Mouse (Mus musculus) CD4-positive, CD25-positive, alpha-beta regulatory T cell, adult 2 months (primary cell): ENCODE measurements around the gene Fgfrl1.
A peak's percentile ranks its signal among the peaks of the same experiment; 100 is the strongest.

Experiments used
- DNase-seq: peaks from one replicate; pipeline ENCODE4 v3.0.0-alpha.2; 2012; ENCODE audit warnings: low read depth, low spot score

Gene Fgfrl1

DNA sequence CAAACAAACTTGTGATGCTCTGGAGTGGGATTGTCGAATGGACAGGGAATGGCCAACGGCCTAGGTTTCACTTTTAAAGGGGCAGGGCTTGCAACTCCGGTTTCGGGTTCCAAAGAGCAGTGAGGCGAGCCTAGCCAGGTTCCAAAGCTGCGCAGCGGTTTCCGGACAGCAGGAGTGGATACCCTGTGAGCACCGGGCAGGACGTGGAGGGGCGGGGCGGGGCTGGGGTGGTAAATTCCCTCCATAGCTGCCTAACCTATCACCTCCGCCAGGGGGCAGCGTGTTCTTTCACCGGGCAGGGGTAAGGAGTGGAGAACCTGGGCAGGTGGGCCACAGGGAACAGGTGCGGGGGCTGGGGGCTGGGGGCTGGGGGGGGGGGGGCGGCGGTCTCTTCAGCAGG is at the start of gene Fgfrl1:
Gene Fgfrl1, plus strand, starts transcription at position 112 of the 400 bp plus-strand sequence.
- peak; percentile 87 for DNase-seq

DNA sequence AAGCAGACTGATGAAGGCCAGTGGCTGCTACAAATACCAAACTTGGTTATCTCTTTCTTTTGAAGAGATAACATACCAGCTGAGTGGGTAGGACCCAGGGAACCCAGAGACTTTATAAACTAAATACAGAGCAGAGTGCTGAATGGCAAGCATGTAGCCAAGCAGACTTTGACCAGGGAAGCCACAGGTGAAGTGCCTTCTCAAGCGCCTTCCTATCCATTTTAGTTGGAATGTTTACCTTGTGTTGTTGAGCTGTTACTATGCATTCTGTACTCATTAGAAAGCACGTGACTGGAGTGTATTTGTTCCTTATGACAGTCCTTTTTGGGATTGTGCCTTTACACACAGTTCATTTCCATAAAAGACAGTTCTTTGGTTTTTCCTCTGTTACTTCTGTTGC is 48.5 kb upstream of the Fgfrl1 start:
- DNase-seq = no peak

DNA sequence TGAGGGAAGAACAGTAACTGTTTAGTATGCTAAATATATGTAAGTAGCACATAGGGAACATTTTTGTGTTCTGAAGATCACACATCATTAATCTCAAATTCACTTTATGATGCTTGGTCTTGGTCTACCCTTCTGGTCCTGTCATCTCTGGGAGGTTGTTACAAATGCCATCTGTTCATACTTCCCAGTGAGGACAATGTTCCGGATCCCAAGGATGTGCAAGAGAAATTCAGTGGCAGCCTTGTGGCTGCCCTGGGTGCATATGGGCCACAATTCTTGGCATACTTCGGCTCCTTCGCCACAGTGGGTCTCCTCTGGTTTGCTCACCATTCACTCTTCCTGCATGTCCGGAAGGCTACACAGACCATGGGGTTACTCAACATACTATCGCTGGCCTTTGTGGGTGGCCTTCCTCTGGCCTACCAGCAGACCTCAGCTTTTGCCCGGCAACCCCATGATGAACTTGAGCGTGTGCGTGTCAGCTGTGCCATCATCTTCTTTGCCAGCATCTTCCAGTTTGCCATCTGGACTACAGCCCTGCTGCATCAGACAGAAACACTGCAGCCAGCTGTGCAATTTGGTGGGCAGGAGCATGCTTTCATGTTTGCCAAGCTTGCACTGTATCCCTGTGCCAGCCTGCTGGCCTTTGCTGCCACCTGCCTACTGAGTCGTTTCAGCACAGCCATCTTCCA is 46.4 kb upstream of the Fgfrl1 start:
- DNase-seq = no peak

DNA sequence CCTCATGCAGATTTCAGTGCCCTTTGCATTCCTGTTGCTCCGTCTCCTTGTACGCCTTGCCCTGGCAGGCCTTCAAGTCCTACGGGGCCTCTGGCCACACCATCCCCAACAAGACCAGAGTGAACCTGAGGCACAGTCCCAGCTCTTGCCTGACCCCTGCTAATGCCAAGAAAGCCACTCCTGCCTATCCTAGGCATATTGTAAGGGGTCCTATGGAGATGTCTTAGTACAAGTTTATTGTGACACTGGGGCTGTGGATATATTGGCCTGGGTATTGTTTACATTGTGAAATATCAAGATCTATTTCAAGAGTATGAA is 45.9 kb upstream of the Fgfrl1 start:
- DNase-seq = no peak

DNA sequence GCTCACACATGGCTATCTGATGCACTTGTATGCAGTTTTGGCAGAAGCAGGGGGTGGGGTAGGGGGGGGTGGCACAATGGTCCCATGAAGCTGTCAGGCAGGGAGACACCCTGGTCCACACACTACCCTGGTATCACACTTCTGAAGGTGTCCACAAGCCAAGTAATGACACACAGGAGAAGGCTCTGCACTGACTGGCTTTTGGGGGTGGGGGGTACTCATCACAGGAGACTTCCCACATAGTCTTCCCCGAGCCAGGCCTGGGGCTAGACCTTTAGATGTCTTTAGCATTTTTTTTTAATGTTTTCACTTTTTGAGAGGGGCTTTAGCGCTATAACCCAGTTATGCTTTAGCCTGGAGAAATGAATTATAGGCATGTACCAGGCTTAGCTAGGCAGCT is 44.9 kb upstream of the Fgfrl1 start:
- DNase-seq = no peak

DNA sequence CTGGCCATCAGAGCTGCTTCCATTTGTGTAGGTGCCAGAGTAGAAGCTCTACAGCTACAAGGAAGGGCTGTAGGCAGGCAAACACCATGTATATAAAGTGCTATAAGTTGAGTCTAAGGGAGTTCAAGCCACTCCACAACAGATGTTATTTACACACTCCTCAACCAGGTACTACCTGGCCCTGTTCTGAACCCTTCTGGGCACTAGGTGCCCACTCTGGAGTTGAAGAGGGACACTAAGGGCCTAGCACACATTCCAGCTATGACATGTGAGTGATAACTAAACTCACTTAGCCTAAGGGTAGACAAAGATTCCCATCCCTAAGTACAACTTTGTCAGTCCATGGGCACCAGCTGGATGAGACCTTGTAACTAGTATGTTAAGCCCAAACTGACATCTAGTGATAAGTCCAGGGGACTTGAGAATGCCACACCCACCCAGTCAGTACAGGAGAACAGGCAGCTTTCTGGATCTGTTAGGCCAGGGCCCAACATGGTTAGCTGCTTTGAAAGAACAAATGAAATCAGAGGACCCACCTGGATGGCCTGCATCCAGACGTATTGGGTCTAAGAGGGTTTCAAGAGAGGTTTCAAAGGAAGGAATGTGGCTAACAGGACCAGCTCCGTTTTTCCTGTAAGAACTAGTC is 44.2 kb upstream of the Fgfrl1 start:
- no peak for DNase-seq

DNA sequence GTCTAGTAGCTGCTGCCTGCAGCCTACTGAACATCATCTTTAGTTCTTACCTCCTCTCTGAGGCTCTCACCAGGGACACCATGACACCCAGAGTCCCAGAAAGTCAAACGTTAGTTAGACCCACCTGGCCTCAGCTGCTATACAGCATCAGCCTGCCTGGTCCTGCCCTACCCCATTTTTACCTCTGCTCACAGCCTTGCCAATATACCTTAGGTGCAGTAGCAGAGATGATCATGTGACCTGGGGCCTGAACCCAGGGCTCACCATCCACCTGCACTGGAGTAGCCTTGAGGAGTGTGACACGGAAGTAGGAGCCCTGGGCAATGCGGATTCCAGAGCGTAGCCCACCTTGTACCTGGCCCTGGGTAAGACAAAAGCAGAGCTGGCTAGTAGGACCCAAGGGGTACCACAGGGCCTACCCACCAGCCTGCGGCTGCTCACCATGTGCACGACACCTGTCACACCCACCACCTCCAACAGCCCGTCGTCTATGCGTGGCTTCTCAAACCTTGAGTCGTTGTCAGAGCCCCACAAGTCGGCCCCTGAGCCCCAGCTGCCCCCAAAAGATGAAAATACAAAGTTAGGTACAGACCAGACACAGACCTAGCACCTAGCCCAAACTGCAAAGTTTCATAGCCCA is 43.1 kb upstream of the Fgfrl1 start:
- DNase-seq = no peak

DNA sequence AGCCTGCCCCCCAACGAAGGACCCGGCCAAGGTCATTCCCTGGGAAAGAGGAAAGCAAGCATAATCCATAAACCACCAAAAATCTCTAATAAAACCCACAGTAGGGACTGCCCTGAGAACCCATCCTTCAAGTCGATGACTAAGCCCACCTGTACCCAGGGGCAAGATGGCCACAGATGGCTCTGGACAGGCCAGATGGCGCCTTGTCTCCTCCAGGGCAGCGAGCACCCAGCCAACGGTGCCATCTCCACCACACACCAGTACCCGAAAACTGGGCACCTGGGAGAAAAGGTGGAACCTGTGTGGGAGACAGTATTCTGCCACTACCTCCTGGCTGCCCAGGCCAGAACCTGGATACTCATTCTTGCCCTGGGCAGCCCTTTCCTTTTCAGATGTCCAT is 41.8 kb upstream of the Fgfrl1 start:
- no peak for DNase-seq

DNA sequence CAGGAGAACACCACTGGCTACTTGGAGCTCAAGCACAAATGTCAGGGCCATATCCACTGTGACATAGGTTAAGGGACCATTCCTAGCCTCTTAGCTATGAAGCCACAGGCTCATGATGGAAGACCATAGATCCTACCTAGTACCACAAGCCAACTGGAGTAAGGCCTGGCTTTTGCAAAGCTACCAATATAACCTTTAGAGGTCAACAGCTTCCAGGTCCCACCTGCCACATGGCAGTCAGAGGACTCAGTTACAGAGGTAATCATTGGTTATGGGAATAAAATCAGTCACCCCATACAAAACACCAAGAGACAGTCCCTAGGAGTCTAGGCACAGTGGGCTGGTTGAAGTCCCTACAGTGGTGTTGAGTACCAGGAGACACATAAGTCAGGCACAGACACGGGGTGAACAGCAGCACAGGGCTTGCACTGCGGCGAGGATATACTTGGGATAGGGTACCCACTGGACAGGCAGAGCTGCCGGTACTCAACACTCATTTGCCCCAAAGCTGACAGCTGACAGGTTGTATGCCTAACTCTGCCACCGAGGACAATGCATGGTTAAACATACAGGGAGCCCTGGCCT is 41.0 kb upstream of the Fgfrl1 start:
- no peak for DNase-seq

DNA sequence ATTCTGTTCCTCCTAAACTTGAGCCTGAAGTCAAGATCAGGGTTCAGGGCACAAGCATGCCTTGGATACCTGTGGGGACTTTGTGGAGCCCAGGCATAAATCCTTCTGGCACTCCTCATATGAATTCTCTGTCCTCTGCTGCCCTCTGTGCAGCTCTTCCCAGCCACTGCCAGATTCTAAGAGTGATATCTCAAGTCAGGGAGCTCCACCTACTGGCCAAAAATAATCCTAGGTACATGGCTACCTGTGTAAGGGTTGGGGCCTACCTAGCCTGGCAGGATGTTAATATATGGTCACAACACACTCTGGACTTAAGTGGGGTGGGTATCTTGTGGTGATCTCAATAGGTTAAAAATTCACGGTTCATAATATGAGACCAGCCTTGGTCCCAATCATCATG is 40.4 kb upstream of the Fgfrl1 start:
- peak; percentile 84 for DNase-seq

DNA sequence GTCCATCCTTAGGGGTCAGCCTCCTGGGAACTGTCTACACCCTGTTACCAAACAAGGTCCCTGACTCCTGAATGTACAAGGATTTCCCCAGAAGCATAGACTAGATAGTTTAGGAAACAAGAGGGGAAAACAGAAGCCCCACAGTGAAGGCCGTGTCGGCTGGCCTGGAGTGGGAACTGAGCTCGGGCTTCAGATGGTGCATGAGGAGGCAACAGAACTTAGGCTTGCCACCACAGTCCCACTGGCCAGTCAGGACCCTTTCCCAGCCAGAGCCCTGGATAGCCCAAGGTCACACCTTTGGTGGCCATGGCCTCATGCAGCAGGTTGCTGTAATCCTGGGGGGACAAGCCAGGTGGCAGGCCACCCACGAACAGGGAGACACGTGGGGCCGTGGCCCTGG is 38.8 kb upstream of the Fgfrl1 start:
- no peak for DNase-seq

DNA sequence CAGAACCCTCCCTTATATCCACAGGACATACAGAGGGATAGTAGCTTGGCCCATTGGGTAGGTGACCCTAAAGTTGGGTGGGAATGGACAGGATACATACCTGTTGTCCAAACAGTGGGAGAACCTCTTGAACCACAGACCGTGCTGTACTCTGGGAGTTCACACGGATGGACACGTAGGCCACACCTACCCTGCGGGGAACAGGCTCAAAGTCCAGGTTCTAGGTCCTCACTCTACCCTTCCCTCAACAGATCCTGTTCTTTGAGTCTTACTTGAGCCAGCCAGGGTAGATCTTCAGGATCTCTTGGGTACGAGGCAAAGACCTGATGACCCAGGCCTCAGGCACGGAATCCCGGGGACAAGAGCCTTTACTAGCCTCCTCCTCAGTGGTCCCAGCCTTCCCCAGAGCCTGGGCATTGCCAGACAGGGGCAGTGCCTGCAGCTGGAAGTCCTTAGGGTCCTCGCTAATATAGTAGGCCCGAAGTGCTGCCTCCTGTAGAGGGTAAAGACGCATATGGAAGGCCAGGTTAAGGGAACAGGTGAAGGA is 37.7 kb upstream of the Fgfrl1 start:
- no peak for DNase-seq

DNA sequence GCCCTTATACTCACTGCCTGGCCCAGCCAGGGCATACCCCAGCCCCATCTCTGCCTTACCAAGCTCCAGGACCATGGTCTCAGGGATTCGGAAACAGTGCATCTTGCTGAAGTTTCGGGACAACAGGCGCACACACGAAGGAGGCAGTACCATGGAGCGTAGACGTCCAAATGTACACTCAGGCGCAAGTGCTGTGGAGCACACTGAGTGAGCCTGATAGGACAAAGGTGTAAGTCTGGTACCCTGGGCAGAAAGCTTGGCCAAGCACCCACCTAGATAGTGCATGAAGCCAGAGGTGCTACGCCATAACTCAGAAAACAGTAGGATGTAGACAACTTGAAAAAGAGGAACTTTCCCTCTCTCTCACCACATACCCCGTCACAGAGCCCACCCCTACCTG is 36.8 kb upstream of the Fgfrl1 start:
- DNase-seq = no peak

DNA sequence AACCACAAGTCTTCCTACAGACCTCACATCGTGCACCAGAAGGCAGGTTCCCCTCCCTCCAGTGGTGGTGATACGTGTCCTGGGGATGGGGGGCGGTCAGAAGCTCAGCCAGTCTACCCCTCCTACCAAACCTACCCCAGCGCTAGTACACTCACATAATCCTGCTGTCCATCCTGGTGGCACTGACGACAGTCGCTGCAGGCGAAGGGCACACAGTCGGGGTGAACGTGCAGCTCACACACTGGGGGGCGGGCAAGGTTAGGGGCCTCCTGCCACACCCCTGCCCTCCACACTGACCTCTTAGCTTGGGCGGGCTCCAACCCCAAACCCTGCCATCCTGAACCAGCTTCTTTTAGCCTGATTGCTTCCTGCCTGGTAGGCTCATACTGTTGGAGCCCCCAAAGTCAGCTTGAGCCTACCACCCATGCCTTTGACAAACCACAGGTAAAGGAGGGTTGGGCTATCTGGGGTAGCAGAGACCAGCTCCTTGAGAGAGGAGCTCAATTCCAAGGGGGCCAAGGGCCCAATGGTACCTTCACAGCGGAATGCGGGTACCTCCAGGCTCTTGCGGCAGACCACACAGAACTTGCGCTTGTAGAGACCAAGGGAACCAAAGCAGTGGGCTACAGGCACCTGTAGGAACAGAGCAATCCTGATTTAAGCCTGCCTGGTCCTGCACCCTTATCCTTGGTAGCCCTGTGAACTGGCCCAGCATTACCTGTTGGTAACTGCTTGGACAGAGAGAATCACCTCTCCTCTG is 36.1 kb upstream of the Fgfrl1 start:
- DNase-seq = no peak

DNA sequence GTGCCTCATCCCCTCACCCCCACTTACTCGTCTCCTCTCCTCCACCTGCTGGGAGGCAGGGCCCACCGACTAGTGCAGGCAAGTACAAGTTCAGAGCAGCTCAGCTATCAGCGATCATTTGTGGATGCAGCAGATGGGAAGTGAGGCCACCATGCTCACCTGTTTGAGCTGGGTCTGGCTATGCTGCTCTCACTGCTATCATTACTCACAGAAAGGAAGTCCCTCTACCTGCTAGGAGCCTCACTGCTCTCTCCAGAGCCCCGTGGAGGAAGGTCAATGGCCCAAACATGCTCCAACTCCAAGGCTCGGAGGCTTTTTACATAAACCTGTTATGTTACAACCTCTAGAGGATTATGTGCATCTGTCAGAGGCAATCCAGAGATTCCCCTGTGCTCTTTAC is 34.8 kb upstream of the Fgfrl1 start:
- no peak for DNase-seq

DNA sequence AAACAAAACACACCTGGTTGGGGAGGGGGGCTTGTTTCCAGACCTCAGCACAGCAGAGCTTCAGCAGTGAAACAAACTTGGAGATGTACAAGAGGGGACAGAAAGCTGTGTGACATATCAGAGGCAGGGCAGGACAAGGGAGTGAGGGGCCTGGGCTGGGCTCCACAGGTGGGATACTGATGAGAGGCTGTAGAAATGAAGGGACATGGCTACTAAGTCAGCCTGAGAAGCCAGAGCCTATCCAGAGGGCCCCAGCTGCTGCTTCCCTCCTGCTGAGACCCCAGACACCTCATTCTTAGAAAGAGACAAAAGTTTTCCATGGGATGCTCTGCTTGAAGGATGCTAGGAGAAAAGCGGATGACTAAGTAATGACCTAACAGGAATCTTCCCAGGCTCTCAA is 33.6 kb upstream of the Fgfrl1 start:
- DNase-seq = no peak

DNA sequence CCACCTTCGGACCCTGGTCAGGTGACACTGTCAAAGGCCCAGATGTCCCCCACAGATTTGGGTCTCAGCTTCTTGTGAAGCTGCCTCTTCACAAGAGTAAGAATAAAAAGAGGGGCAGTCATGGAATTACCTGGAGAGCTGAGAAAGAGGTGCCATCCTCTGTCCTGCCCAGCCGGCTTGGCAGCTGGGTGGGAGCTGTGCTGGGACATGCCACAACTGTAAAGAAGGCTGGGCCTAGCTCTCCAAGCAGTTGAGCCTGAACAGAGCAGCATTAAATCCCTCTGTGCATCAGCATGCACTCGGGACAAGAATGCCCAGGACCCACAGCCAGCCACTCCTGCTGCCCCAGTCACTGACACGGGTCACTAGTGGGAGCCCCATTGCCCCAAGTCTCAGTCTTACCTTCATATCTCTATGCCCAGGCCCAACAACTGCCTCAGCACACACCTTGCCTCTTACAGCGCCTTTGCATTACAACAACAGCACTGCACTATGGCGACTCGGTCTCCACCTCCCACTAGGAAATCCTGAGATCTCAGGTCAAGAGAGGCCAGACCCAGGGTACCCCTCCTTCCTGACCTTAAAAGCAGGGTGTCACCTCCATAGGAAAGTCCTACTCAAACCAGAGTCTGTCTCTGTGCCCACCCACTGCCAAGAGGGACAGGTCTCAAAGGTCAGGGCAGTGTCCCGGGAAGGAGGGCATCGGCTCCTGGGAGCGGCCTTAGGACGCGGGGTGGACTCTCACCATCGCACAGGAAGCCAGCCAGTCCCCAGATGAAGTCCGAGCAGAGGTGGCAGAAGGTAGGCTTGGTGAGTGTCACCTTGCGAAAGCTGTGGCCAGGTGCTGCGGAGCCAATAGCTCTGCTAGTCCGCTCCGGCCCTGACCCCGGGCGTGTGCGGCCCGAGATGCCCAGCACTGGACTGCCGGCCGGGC is 32.2 kb upstream of the Fgfrl1 start, which contains the start of gene Idua:
Gene Idua, plus strand, starts transcription at position 634 of the 934 bp plus-strand sequence.
- no peak for DNase-seq

DNA sequence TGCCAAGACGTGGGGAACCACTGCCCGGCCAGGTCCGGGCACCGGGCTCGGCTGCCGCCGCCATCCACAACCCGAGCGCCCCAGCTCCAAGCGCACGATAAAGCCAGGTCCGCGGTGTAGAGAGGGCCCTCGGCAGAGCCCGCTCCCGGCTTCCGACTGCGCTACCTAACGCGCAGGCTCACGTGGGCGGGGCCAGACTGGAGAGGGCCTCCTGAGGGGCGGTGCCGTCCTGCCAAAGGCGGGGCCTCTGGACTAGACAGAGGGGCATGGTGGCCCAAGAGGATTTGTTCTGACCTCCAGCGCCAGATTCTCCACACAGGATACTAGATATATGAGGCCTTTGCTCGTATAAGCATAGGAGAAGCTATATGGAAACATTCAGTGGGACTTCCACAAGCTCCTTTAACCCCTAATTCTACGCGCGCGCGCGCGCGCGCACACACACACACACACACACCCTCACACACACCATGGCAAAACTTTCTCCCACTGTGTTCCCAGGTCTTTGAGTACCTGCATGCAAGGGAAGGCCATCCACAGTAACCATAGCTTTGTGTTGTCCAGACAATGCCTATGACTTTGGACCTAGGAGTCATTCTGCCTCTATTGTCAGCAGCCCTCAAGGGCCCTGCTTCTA is 31.4 kb upstream of the Fgfrl1 start:
- DNase-seq = peak; percentile 91

DNA sequence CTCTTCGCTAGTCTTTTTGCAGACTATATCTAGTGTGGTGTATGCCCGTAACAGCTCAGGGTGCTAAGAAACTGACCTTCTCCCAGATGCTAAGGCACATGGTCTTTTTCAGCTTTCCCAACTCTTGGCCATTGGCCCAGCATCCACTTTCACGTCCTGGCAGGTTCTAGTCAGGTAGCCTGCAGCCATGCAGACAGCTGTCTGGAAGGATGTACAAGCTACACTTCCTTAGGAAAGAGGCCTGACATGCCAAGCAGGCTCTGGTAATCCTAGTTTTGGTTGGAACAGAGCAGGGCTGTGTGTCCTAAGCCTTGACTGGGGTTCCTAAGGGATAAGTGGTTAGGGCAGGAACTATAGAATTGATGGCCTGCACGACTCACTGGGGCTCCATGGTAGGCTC is 29.4 kb upstream of the Fgfrl1 start:
- no peak for DNase-seq

DNA sequence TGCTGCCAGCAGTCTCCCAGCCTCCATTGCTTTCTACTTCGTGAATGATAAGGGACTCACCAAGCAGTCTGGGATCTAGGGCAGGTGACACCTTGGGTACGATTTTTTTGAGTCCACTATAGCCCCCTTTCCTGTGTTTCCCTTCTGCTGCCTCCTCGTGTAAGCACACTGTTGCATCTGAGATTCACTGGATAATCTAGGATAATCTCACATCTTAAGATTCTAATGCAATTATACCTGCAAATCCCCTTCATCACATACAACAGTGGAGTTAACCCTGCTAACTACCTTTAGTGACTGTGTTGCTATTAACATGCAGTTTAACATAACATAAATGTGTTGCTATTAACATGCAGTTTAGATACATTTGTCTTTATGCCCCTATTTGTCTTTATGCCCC is 27.1 kb upstream of the Fgfrl1 start:
- no peak for DNase-seq
